Mouse (Mus musculus) T-helper 17 cell (primary cell): ENCODE data around the gene Otx1.

Source experiments
- in situ Hi-C, 2 experiments: fragments of 300-600 bp; cut with MboI, MseI; formaldehyde crosslinking; loops; 1 replicate in 1 of 2; 2 replicates in 1 of 2; pipeline ENCODE4 v1.15.1; 2025; ENCODE audit warnings: high pct_unique_total_duplicates in 2 of 2

Gene Otx1

DNA sequence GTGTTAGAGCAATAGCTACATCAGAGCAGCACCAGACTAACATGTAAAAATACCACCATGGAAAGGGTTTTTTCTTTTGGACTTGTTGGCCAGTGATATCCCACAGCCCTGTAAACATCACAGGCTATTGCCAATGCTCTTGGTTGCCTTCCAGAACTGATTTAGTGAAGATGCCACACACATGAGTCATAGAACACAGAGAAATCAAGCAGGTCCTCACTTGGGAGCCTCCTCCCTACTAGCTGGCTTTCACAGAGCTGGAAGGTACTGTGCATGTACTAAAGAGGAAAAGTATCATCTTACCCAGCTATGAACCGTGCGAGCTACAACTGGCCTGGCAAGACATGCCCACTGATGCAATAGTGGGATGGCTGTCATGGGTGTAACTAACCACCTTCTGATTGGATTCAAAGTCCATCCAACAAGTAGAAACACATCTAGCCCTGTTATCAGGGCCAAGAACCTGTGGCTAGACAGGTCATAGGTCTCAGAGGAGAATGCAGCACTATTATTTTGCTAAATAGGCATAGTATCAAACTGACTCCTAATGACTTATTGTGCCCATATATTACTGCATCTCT is 51.0 kb downstream of the Otx1 start:
- in situ Hi-C loops: no loop called here

DNA sequence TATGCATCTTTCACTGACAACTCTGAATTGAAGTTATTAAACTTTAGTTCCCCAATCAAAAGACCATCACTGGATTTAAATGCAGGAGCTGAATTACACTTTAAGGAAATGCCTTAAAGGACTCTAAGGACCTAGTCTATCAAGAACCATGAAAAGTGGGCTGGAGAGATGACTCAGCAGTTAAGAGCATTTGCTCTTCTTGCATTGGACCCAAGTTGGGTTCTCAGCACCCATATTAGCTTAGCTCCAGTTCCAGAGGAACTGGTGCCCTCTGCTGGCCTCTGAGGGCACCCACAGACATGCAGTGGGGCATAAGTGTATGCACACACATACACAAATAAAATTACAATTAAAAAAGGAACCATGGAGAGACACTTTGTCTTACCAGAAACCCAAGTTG is 52.6 kb downstream of the Otx1 start:
- in situ Hi-C loops: no loop called here
